Mouse (Mus musculus) bone marrow, adult 2 months (tissue): ENCODE measurements around the gene Trim8.

Experiments
- CTCF ChIP-seq: fragments of 200-500 bp; IDR thresholded peaks from 2 replicates; pipeline ENCODE4 v1.5.1; 2011; ENCODE audit warnings: low read length, control low read depth; ENCODE audit not compliant: control insufficient read depth, insufficient read depth
- POLR2A ChIP-seq: fragments of 200-500 bp; IDR thresholded peaks from 2 replicates; pipeline ENCODE4 v1.6.1; 2011; ENCODE audit warnings: low read depth, mild to moderate bottlenecking, control low read depth, low read length, borderline replicate concordance; ENCODE audit not compliant: control insufficient read depth

DNA sequence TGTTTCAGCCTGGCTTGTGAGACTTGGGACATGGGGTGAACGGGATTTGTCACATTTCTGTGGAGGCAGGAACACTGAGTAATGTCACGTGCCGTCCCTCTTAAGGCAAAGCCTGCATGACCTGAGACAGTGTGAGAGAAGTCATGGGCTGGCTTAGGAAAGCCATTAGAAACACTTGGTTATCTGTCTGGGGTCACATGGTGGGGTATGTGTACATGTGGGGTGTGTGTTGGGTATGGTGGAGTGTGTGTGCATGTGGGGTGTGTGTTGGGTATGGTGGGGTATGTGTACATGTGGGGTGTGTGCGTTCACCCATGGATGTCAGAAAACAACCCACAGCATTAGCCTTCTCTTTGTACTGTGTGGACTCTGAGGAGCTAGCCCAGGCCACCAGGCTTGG, 48.9 kb downstream of the Trim8 start:
- no peak for TF ChIP-seq POLR2A
- TF ChIP-seq CTCF, result no peak
